Mouse (Mus musculus): ENCODE data around the gene Zfp868.
"Not testable (repeated sequence)": the region's sequence is repeated elsewhere in the genome, so short reads cannot be mapped to it uniquely, and the experiment has no call there.

The Zfp868 gene

GRCm38 (mm10) chr8:69625095-69625789 is at the start of gene Zfp868:
Gene Zfp868 (minus strand): TSS chr8:69625548.
- DNase-seq (ENCODE audit: low read depth, low spot score): peak; percentile 97

GRCm38 (mm10) chr8:69665051-69665450 is 39.7 kb upstream of the Zfp868 start:
- DNase-seq (ENCODE audit: low read depth, low spot score): not testable (repeated sequence)

- DNase-seq (ENCODE audit: low read depth, low spot score): no peak
These were observed 35.9 kb upstream of the Zfp868 start for GRCm38 (mm10) chr8:69661294-69661693.

GRCm38 (mm10) chr8:69654358-69654981 is 29.1 kb upstream of the Zfp868 start, which contains the start of gene Zfp964:
Gene Zfp964 (plus strand): TSS chr8:69654479.
- peak; percentile 91 for DNase-seq (ENCODE audit: low read depth, low spot score)

GRCm38 (mm10) chr8:69653808-69654357 is 28.5 kb upstream of the Zfp868 start:
- peak; percentile 0 for DNase-seq (ENCODE audit: low read depth, low spot score)

GRCm38 (mm10) chr8:69618078-69618477 is 7.3 kb downstream of the Zfp868 start:
- DNase-seq (ENCODE audit: low read depth, low spot score): no peak

GRCm38 (mm10) chr8:69614687-69615086 is 10.7 kb downstream of the Zfp868 start:
- DNase-seq (ENCODE audit: low read depth, low spot score): no peak

- DNase-seq (ENCODE audit: low read depth, low spot score): peak; percentile 29
These were observed 27.8 kb downstream of the Zfp868 start for GRCm38 (mm10) chr8:69597598-69597997.

- peak; percentile 6 for DNase-seq (ENCODE audit: low read depth, low spot score)
These were observed 40.6 kb downstream of the Zfp868 start for GRCm38 (mm10) chr8:69584611-69585202.

GRCm38 (mm10) chr8:69584201-69584600 is 41.1 kb downstream of the Zfp868 start:
- DNase-seq (ENCODE audit: low read depth, low spot score): peak; percentile 6
